11 mouse cellular contexts compared by ENCODE assay signal in genomic region chr6:135089786-135090185, GRCm38 (mm10). TPM values are rescaled to one million over a fixed set of nuclear protein-coding genes. Genes with fewer than 3 reads are reported as not detected.
DNase-seq lines count a peak whose midpoint lies in the region; ATAC-seq and TF ChIP-seq lines count a peak whose summit lies in the region.
"Had no signal": no experiment of that assay in that cellular context is flagged by ENCODE, and none has a peak within 500 bp of the region (broad histone marks: within the 10 kb centered on the region; RNA-seq: fewer than 3 reads in every experiment).

No protein-coding gene starts in this region.

- TF ChIP-seq EP300 in stomach, postnatal 0 days (optimal IDR thresholded peaks at IDR 0.05): no peak

- H3K4me1 ChIP-seq in heart, embryonic 12.5 days (replicated peaks): no peaks in the 10 kb centered on the region
- no peaks in the 10 kb centered on the region for H3K4me1 ChIP-seq in heart, embryonic 11.5 days (ENCODE audit: control insufficient read depth, insufficient read depth, low read length)
- H3K4me1 ChIP-seq in neural tube, embryonic 11.5 days (ENCODE audit: control insufficient read depth, insufficient read depth, low read length): no peaks in the 10 kb centered on the region
- H3K4me1 ChIP-seq in stomach, postnatal 0 days (replicated peaks; ENCODE audit: control insufficient read depth, insufficient read depth): no peaks in the 10 kb centered on the region

- peak; percentile 47 for TF ChIP-seq CTCF in stomach, postnatal 0 days (IDR thresholded peaks at IDR 0.05; ENCODE audit: low read depth)

- no peak overlapping the region for H3K9ac ChIP-seq in heart, embryonic 12.5 days
- H3K9ac ChIP-seq in heart, embryonic 11.5 days (ENCODE audit: low read depth, low read length): no peak overlapping the region
- H3K9ac ChIP-seq in neural tube, embryonic 11.5 days (ENCODE audit: low read length): no peak overlapping the region
- no peak overlapping the region for H3K9ac ChIP-seq in stomach, postnatal 0 days (ENCODE audit: low read length)

- no peaks in the 10 kb centered on the region; the same call in 1 of the 2 replicates for H3K27me3 ChIP-seq in heart, embryonic 12.5 days (replicated peaks)
- H3K27me3 ChIP-seq in heart, embryonic 11.5 days (ENCODE audit: control insufficient read depth, insufficient read depth, low read length): 0 out of 2 replicates have a peak, but pooled peaks cover 3% of the 10 kb centered on the region
- no peaks in the 10 kb centered on the region for H3K27me3 ChIP-seq in neural tube, embryonic 11.5 days (ENCODE audit: control insufficient read depth, insufficient read depth, low read length)
- H3K27me3 ChIP-seq in stomach, postnatal 0 days (ENCODE audit: control insufficient read depth, insufficient read depth, low read length): no peaks in the 10 kb centered on the region

- H3K36me3 ChIP-seq in heart, embryonic 12.5 days: no peaks in the 10 kb centered on the region
- no peaks in the 10 kb centered on the region for H3K36me3 ChIP-seq in heart, embryonic 11.5 days (ENCODE audit: control insufficient read depth, insufficient read depth, low read length)
- no peaks in the 10 kb centered on the region for H3K36me3 ChIP-seq in neural tube, embryonic 11.5 days (ENCODE audit: control insufficient read depth, insufficient read depth, low read length)
- H3K36me3 ChIP-seq in stomach, postnatal 0 days (ENCODE audit: control insufficient read depth, insufficient read depth, low read length): no peaks in the 10 kb centered on the region

- H3K4me2 ChIP-seq in heart, embryonic 12.5 days: 0 out of 2 replicates have a peak overlapping the region, but pooled peaks have one; percentile 34
- no peak overlapping the region for H3K4me2 ChIP-seq in heart, embryonic 11.5 days
- no peak overlapping the region for H3K4me2 ChIP-seq in neural tube, embryonic 11.5 days (ENCODE audit: low read depth)
- no peak overlapping the region for H3K4me2 ChIP-seq in stomach, postnatal 0 days (replicated peaks; ENCODE audit: low read depth)

- 14% methylated on average over 8 of the region's 8 CpGs for WGBS in heart, embryonic 12.5 days
- 9% methylated on average over 8 of the region's 8 CpGs for WGBS in heart, embryonic 11.5 days (ENCODE audit: insufficient replicate concordance)
- 20% methylated on average over 8 of the region's 8 CpGs for WGBS in neural tube, embryonic 11.5 days
- WGBS in stomach, postnatal 0 days: 38% methylated on average over 7 of the region's 8 CpGs

- no peak overlapping the region for H3K4me3 ChIP-seq in heart, embryonic 12.5 days
- no peak overlapping the region for H3K4me3 ChIP-seq in heart, embryonic 11.5 days (ENCODE audit: low read depth, low read length)
- H3K4me3 ChIP-seq in neural tube, embryonic 11.5 days (ENCODE audit: low read depth, low read length): no peak overlapping the region
- H3K4me3 ChIP-seq in stomach, postnatal 0 days (ENCODE audit: low read depth, low read length): no peak overlapping the region

- H3K27ac ChIP-seq in heart, embryonic 12.5 days (ENCODE audit: poor library complexity, severe bottlenecking): no peak overlapping the region
- no peak overlapping the region for H3K27ac ChIP-seq in heart, embryonic 11.5 days (ENCODE audit: low read depth, low read length)
- no peak overlapping the region for H3K27ac ChIP-seq in neural tube, embryonic 11.5 days (ENCODE audit: low read depth, low read length)
- H3K27ac ChIP-seq in stomach, postnatal 0 days (replicated peaks): no peak overlapping the region
- H3K27ac ChIP-seq: macrophage had no signal

- no peaks in the 10 kb centered on the region for H3K9me3 ChIP-seq in heart, embryonic 12.5 days (replicated peaks)
- no peaks in the 10 kb centered on the region for H3K9me3 ChIP-seq in heart, embryonic 11.5 days (replicated peaks; ENCODE audit: control insufficient read depth, low read length)
- H3K9me3 ChIP-seq in neural tube, embryonic 11.5 days (ENCODE audit: control insufficient read depth, low read length): no peaks in the 10 kb centered on the region
- no peaks in the 10 kb centered on the region for H3K9me3 ChIP-seq in stomach, postnatal 0 days (ENCODE audit: control insufficient read depth, low read length)

- ATAC-seq in heart, embryonic 12.5 days (ENCODE audit: insufficient number of reproducible peaks, low FRiP score): no peak
- ATAC-seq in heart, embryonic 11.5 days (replicated peaks; ENCODE audit: insufficient number of reproducible peaks, low FRiP score, low TSS enrichment): no peak
- no peak for ATAC-seq in neural tube, embryonic 11.5 days (ENCODE audit: insufficient read depth, low FRiP score, low TSS enrichment)
- no peak for ATAC-seq in stomach, postnatal 0 days (ENCODE audit: low FRiP score, low TSS enrichment)

- DNase-seq in neural tube, embryonic 11.5 days (ENCODE audit: low spot score): peak; percentile 31
- DNase-seq in neural tube, embryonic 10.5 days (ENCODE audit: extremely low spot score, low spot score): no peak
- peak; percentile 34 for DNase-seq in layer of hippocampus, adult 9-11 months
- no peak for DNase-seq in stomach, postnatal 0 days (ENCODE audit: low spot score)
- DNase-seq in adrenal gland, adult 18-20 months (ENCODE audit: low spot score in 2 of 2): no peak
- no peak for DNase-seq in lung, postnatal 25 days (ENCODE audit: low spot score)

RNA-seq across cellular contexts. Expression of gene Gprc5a, which starts 24.3 kb away (rescaled TPM):
- 4.0 and 4.8 TPM in 2 replicates for polyA plus RNA-seq in heart, embryonic 12.5 days (2016; fragmentation: Nextera tagmentation; extraction: Ambion mirVana)
- 3.4 and 4.3 TPM in 2 replicates for polyA plus RNA-seq in heart, embryonic 11.5 days (2014; fragmentation: Nextera tagmentation; extraction: Ambion mirVana)
- polyA plus RNA-seq in neural tube, embryonic 11.5 days (2014; fragmentation: Nextera tagmentation; extraction: Ambion mirVana): 5.8 and 7.5 TPM in 2 replicates
- polyA plus RNA-seq in stomach, postnatal 0 days (2015; fragmentation: Nextera tagmentation; extraction: Ambion mirVana): 9.8 and 13.5 TPM in 2 replicates
- total RNA-seq in adrenal gland, adult 18-20 months (2021): 1 to 10 TPM; 1.1 to 3.5 TPM

RNA-seq across cellular contexts. Expression of gene Gprc5d, which starts 28.3 kb away (rescaled TPM):
- not detected in 2 replicates for polyA plus RNA-seq in heart, embryonic 12.5 days (2016; fragmentation: Nextera tagmentation; extraction: Ambion mirVana)
- not detected in 2 replicates for polyA plus RNA-seq in heart, embryonic 11.5 days (2014; fragmentation: Nextera tagmentation; extraction: Ambion mirVana)
- not detected in 2 replicates for polyA plus RNA-seq in neural tube, embryonic 11.5 days (2014; fragmentation: Nextera tagmentation; extraction: Ambion mirVana)
- 0.07 TPM in 1 of 2 replicates, not detected in the other for polyA plus RNA-seq in stomach, postnatal 0 days (2015; fragmentation: Nextera tagmentation; extraction: Ambion mirVana)
- not detected for total RNA-seq in adrenal gland, adult 18-20 months (2021)
- total RNA-seq: neutrophil, adult 5-6 weeks had no signal
- polyA plus RNA-seq: heart, embryonic 16.5 days; macrophage had no signal

Comparison
In these comparisons a context has a peak if more than half of its experiments do, and no peak if none do; other contexts are left out.
1. DNase-seq: peak in neural tube, embryonic 11.5 days (single experiment) and layer of hippocampus, adult 9-11 months (single experiment); none in neural tube, embryonic 10.5 days (single experiment), stomach, postnatal 0 days (single experiment), adrenal gland, adult 18-20 months (0 of 2) and lung, postnatal 25 days (single experiment).